Mouse (Mus musculus): Measurements from ENCODE around the gene Ccdc186. TPM values are rescaled to one million over a fixed set of nuclear protein-coding genes. Genes with fewer than 3 reads are reported as not detected.
"Not testable (repeated sequence)": the region's sequence is repeated elsewhere in the genome, so short reads cannot be mapped to it uniquely, and the experiment has no call there.

Ccdc186 gene
- total RNA-seq, 2 experiments from 2014 or later = 18.4 to 27.0 TPM

- ATAC-seq (replicated peaks; ENCODE audit: low FRiP score, poor library complexity, severe bottlenecking) = no peak
Measured at GRCm38 (mm10) chr19:56761096-56761495, 60.9 kb downstream of the Ccdc186 start.

GRCm38 (mm10) chr19:56760306-56760940 lies 61.6 kb downstream of the Ccdc186 start:
- ATAC-seq (replicated peaks; ENCODE audit: low FRiP score, poor library complexity, severe bottlenecking) = no peak

GRCm38 (mm10) chr19:56759740-56760139 lies 62.2 kb downstream of the Ccdc186 start:
- no peak for ATAC-seq (replicated peaks; ENCODE audit: low FRiP score, poor library complexity, severe bottlenecking)

- ATAC-seq (replicated peaks; ENCODE audit: low FRiP score, poor library complexity, severe bottlenecking) = no peak
Measured at GRCm38 (mm10) chr19:56758311-56758710, 63.7 kb downstream of the Ccdc186 start.

GRCm38 (mm10) chr19:56756412-56756811 lies 65.6 kb downstream of the Ccdc186 start:
- no peak for ATAC-seq (replicated peaks; ENCODE audit: low FRiP score, poor library complexity, severe bottlenecking)

DNA sequence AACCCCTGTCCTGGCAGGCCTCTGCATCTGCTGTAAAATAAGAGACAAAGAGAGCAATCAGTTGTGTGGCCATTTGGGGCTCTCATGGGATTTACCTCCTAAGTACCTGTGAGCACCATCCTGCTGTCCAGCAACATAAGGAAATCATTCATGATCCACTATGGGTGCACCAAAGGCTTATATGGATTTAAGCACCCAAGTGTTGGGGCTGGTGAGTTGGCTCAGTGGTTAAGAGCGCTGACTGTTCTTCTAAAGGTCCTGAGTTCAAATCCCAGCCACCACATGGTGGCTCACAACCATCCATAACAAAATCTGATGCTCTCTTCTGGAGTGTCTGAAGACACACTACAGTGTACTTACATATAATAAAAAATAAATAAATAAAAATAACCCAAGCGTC lies 67.5 kb downstream of the Ccdc186 start:
- not testable (repeated sequence) for ATAC-seq (replicated peaks; ENCODE audit: low FRiP score, poor library complexity, severe bottlenecking)

- no peak for ATAC-seq (replicated peaks; ENCODE audit: low FRiP score, poor library complexity, severe bottlenecking)
Measured at GRCm38 (mm10) chr19:56750709-56751108, 71.3 kb downstream of the Ccdc186 start.

GRCm38 (mm10) chr19:56749343-56749742 lies 72.6 kb downstream of the Ccdc186 start:
- ATAC-seq (replicated peaks; ENCODE audit: low FRiP score, poor library complexity, severe bottlenecking) = no peak

DNA sequence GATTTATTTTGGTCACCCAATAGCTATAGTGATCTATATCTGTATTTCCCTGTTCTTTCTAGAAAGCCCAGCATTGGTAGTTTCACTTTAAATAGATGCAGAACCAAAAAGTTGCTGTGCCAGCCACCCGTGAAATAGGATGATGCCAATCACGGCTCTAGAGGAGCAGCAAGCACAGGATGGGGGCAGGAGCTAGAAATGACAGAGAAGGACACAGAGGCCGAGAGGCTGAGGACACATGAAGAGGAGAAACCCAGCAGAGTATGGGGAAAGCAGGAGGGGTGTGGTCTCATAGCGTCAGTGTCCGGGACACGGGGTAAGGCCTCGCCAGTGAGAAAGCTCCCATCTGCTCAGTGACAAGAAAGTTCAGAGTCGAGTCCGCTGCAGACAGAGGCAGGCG lies 74.1 kb downstream of the Ccdc186 start:
- no peak for ATAC-seq (replicated peaks; ENCODE audit: low FRiP score, poor library complexity, severe bottlenecking)

DNA sequence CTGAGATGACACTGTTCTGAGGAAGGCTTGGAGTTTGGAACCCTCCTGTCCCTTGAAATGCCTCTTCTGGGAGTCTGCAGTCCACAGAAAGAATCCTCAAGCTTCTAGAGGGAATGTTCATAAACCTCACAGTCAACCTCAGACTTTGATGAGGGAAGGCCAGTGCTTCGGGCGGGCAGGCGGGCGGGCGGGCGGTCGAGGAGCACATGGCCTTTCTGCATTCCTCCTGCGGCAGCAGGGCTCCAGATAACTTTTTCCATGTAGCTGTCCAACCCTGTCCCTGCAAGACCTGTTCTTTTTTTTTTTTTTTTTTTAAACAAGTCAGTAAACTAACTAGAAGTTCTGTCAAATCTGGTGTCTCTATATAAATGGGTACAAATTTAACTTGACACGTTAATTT lies 75.4 kb downstream of the Ccdc186 start:
- ATAC-seq (replicated peaks; ENCODE audit: low FRiP score, poor library complexity, severe bottlenecking) = no peak

GRCm38 (mm10) chr19:56745528-56745927 lies 76.5 kb downstream of the Ccdc186 start:
- no peak for ATAC-seq (replicated peaks; ENCODE audit: low FRiP score, poor library complexity, severe bottlenecking)

DNA sequence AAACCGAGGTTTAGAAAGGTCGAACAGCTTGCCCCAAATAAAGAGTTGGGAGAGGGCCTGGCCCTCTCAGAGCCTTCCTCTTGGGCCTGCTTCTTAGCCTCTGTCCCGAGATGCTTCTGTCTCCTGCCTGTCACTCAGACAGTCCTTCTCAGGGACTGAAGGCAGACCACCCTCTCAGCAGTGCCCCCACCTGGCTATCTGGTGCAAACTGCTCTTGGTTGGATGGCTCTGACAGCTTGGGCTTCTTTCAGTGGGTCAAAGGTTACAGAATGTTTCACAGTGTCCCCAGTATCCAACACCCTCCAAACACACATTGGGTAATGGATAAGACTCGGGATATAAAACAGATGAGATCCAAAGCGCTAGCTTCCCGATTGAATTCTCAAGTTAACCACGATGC lies 76.9 kb downstream of the Ccdc186 start:
- no peak for ATAC-seq (replicated peaks; ENCODE audit: low FRiP score, poor library complexity, severe bottlenecking)

Other genes starting within 250 kb of the Ccdc186 start
- gene Adrb1, start 100.0 kb downstream of the Ccdc186 start, total RNA-seq (2015; ENCODE audit: low replicate concordance) = not detected in 2 replicates
- 0.45 TPM in 1 of 2 replicates, not detected in the other for gene Adrb1, start 100.0 kb downstream of the Ccdc186 start, total RNA-seq (2017; ENCODE audit: low replicate concordance)
- gene Tdrd1, start 4.0 kb upstream of the Ccdc186 start, total RNA-seq (2015; ENCODE audit: low replicate concordance) = not detected in 2 replicates
- gene Tdrd1, start 4.0 kb upstream of the Ccdc186 start, total RNA-seq (2017; ENCODE audit: low replicate concordance) = not detected in 2 replicates
- gene Vwa2, start 52.1 kb upstream of the Ccdc186 start, total RNA-seq (2015; ENCODE audit: low replicate concordance) = not detected in 2 replicates
- not detected in 2 replicates for gene Vwa2, start 52.1 kb upstream of the Ccdc186 start, total RNA-seq (2017; ENCODE audit: low replicate concordance)
- not detected in 2 replicates for gene Afap1l2, start 186.0 kb upstream of the Ccdc186 start, total RNA-seq (2015; ENCODE audit: low replicate concordance)
- not detected in 2 replicates for gene Afap1l2, start 186.0 kb upstream of the Ccdc186 start, total RNA-seq (2017; ENCODE audit: low replicate concordance)